Mouse (Mus musculus): Measurements from ENCODE around the gene Ppp1r13b.

GRCm38 (mm10) chr12:111816528-111816927 lies 91.4 kb downstream of the Ppp1r13b start:
- TF ChIP-seq GATA1 (IDR thresholded peaks at IDR 0.05; ENCODE audit: borderline replicate concordance, low read length) (no peak), CTCF (IDR thresholded peaks at IDR 0.05; ENCODE audit: low read depth, low read length) (no peak), POLR2AphosphoS5 (IDR thresholded peaks at IDR 0.05; ENCODE audit: insufficient replicate concordance, low read depth, low read length) (no peak), TAL1 (conservative IDR thresholded peaks at IDR 0.05; ENCODE audit: low read depth, low read length) (no peak), GATA2 (IDR thresholded peaks at IDR 0.05; ENCODE audit: borderline replicate concordance, low read depth, low read length) (no peak)
